Mouse (Mus musculus): Measurements from ENCODE around the gene Olfr152.

Gene Olfr152

GRCm38 (mm10) chr2:87779183-87779582, at the start of gene Olfr152:
TSS of gene Olfr152 (plus strand) at chr2:87779483.
- DNase-seq = no peak

GRCm38 (mm10) chr2:87739878-87740277, 39.4 kb upstream of the Olfr152 start, which contains the start of gene Olfr1138:
TSS of gene Olfr1138 (minus strand) at chr2:87739978.
- no peak for DNase-seq

GRCm38 (mm10) chr2:87743452-87743851, 35.8 kb upstream of the Olfr152 start, which contains the start of gene Olfr1140:
TSS of gene Olfr1140 (plus strand) at chr2:87743752.
- no peak for DNase-seq

GRCm38 (mm10) chr2:87753891-87754290, 25.4 kb upstream of the Olfr152 start, which contains the start of gene Olfr1141:
TSS of gene Olfr1141 (minus strand) at chr2:87753991.
- DNase-seq = no peak

GRCm38 (mm10) chr2:87776143-87776542, 3.1 kb upstream of the Olfr152 start:
- no peak for DNase-seq

- DNase-seq = no peak
These were observed 21.0 kb downstream of the Olfr152 start, which contains the start of gene Olfr1143 for GRCm38 (mm10) chr2:87800292-87800691. TSS of gene Olfr1143 (plus strand) at chr2:87800592.

GRCm38 (mm10) chr2:87809522-87809921, 30.2 kb downstream of the Olfr152 start, which contains the start of gene Olfr1145:
TSS of gene Olfr1145 (plus strand) at chr2:87809822.
- no peak for DNase-seq

- no peak for DNase-seq
These were observed 51.0 kb downstream of the Olfr152 start, which contains the start of gene Olfr1148 for GRCm38 (mm10) chr2:87830233-87830632. TSS of gene Olfr1148 (plus strand) at chr2:87830533.
